Mouse (Mus musculus) E14TG2a.4 (cell line): ENCODE results near the gene Prr12.

ENCODE experiments used
- H3K27me3 ChIP-seq: 2 replicates; pipeline ENCODE4 v1.6.1; 2014; ENCODE audit warnings: low read length, control low read depth; ENCODE audit not compliant: insufficient read depth
- H3K36me3 ChIP-seq: 2 replicates; pipeline ENCODE4 v1.6.1; 2014; ENCODE audit warnings: low read length, control low read depth; ENCODE audit not compliant: insufficient read depth
- H3K4me1 ChIP-seq: replicated peaks from 2 replicates; pipeline ENCODE4 v1.6.1; 2014; ENCODE audit warnings: low read depth, low read length, control low read depth
- H3K4me3 ChIP-seq: replicated peaks from 2 replicates; pipeline ENCODE4 v1.5.1; 2014; ENCODE audit warnings: mild to moderate bottlenecking, low read length
- H3K9me3 ChIP-seq: 2 replicates; pipeline ENCODE4 v1.6.1; 2014; ENCODE audit warnings: low read length, control low read depth
- CTCF ChIP-seq: conservative IDR thresholded peaks from 2 replicates; pipeline ENCODE4 v1.5.1; 2014; ENCODE audit warnings: low read length
- NANOG ChIP-seq: IDR thresholded peaks from 2 replicates; pipeline ENCODE4 v1.6.1; 2014; ENCODE audit warnings: borderline replicate concordance, low read length, mixed read lengths
- POU5F1 ChIP-seq: IDR thresholded peaks from 2 replicates; pipeline ENCODE4 v1.6.1; 2014; ENCODE audit warnings: low read length, borderline replicate concordance

Gene Prr12

GRCm38 (mm10) chr7:45056329-45056971 lies 3.8 kb upstream of the Prr12 start:
- Histone ChIP-seq H3K27me3 (no peaks in the 10 kb centered on the region), H3K4me3 (peak overlapping the region; percentile 24), H3K9me3 (no peaks in the 10 kb centered on the region), H3K4me1 (peaks cover 67% of the 10 kb centered on the region), H3K36me3 (no peaks in the 10 kb centered on the region)
- TF ChIP-seq POU5F1 (no peak), CTCF (no peak), NANOG (no peak)

GRCm38 (mm10) chr7:45053931-45054510 lies 1.3 kb upstream of the Prr12 start:
- peaks cover 67% of the 10 kb centered on the region for H3K4me1 ChIP-seq
- H3K36me3 ChIP-seq, result peaks cover 16% of the 10 kb centered on the region
- TF ChIP-seq POU5F1 (no peak), NANOG (no peak), CTCF (no peak)
- H3K27me3 ChIP-seq, result no peaks in the 10 kb centered on the region
- H3K9me3 ChIP-seq, result no peaks in the 10 kb centered on the region
- peak overlapping the region; percentile 92 for H3K4me3 ChIP-seq

- TF ChIP-seq POU5F1, result no peak
- Histone ChIP-seq H3K4me1 (peaks cover 69% of the 10 kb centered on the region), H3K4me3 (peak overlapping the region; percentile 92), H3K9me3 (no peaks in the 10 kb centered on the region), H3K36me3 (peaks cover 23% of the 10 kb centered on the region), H3K27me3 (no peaks in the 10 kb centered on the region)
Observed at GRCm38 (mm10) chr7:45053117-45053930, 643 bp upstream of the Prr12 start.

GRCm38 (mm10) chr7:45052181-45052861 lies 360 bp downstream of the Prr12 start:
- no peaks in the 10 kb centered on the region for H3K27me3 ChIP-seq
- TF ChIP-seq CTCF, result no peak
- no peak for TF ChIP-seq NANOG
- no peak for TF ChIP-seq POU5F1
- peaks cover 33% of the 10 kb centered on the region for H3K36me3 ChIP-seq
- peak overlapping the region; percentile 92 for H3K4me3 ChIP-seq
- peaks cover 79% of the 10 kb centered on the region for H3K4me1 ChIP-seq
- H3K9me3 ChIP-seq, result no peaks in the 10 kb centered on the region

GRCm38 (mm10) chr7:45051601-45051974 lies 1.1 kb downstream of the Prr12 start:
- Histone ChIP-seq H3K27me3 (no peaks in the 10 kb centered on the region), H3K4me1 (peaks cover 78% of the 10 kb centered on the region), H3K4me3 (peak overlapping the region; percentile 92), H3K36me3 (peaks cover 40% of the 10 kb centered on the region), H3K9me3 (no peaks in the 10 kb centered on the region)
- TF ChIP-seq NANOG, result no peak
- TF ChIP-seq POU5F1, result no peak
- TF ChIP-seq CTCF, result no peak

GRCm38 (mm10) chr7:45050945-45051600 lies 1.6 kb downstream of the Prr12 start:
- peaks cover 45% of the 10 kb centered on the region for H3K36me3 ChIP-seq
- H3K9me3 ChIP-seq, result no peaks in the 10 kb centered on the region
- TF ChIP-seq CTCF (no peak), NANOG (no peak), POU5F1 (no peak)
- H3K4me3 ChIP-seq, result peak overlapping the region; percentile 92
- peaks cover 78% of the 10 kb centered on the region for H3K4me1 ChIP-seq
- no peaks in the 10 kb centered on the region for H3K27me3 ChIP-seq

- TF ChIP-seq POU5F1 (no peak), CTCF (no peak), NANOG (no peak)
- Histone ChIP-seq H3K27me3 (no peaks in the 10 kb centered on the region), H3K4me1 (peaks cover 75% of the 10 kb centered on the region), H3K4me3 (peak overlapping the region; percentile 67), H3K9me3 (no peaks in the 10 kb centered on the region), H3K36me3 (peaks cover 59% of the 10 kb centered on the region)
Observed at GRCm38 (mm10) chr7:45048923-45049657, 3.6 kb downstream of the Prr12 start.
